Mouse (Mus musculus) regulatory T cell (primary cell): ENCODE measurements around the gene Lrguk.

Experiments
- in situ Hi-C: fragments of 300-600 bp; cut with MboI, MseI; formaldehyde crosslinking; loops from one replicate; pipeline ENCODE4 v1.15.1; 2025; ENCODE audit warnings: high pct_unique_total_duplicates

Lrguk gene

GRCm38 (mm10) chr6:34028933-34029745 lies at the start of gene Lrguk:
Lrguk (plus strand) TSS chr6:34029448.
- in situ Hi-C loops: no loop called here

- in situ Hi-C loops: loop anchor here (25.0 kb wide), 1 partner anchor 1645 kb away; no protein-coding TSS in a partner anchor
These were observed 46.5 kb upstream of the Lrguk start for GRCm38 (mm10) chr6:33982709-33983108.

GRCm38 (mm10) chr6:33987132-33987531 lies 42.1 kb upstream of the Lrguk start:
- in situ Hi-C loops: loop anchor here (25.0 kb wide), 1 partner anchor 1650 kb away; no protein-coding TSS in a partner anchor

- in situ Hi-C loops: loop anchor here (25.0 kb wide), 1 partner anchor 1655 kb away; no protein-coding TSS in a partner anchor
These were observed 36.8 kb upstream of the Lrguk start for GRCm38 (mm10) chr6:33992213-33993034.

GRCm38 (mm10) chr6:33993842-33994241 lies 35.4 kb upstream of the Lrguk start:
- in situ Hi-C loops: loop anchor here (25.0 kb wide), 1 partner anchor 1657 kb away; no protein-coding TSS in a partner anchor

- in situ Hi-C loops: loop anchor here (25.0 kb wide), 1 partner anchor 1661 kb away; no protein-coding TSS in a partner anchor
These were observed 30.7 kb upstream of the Lrguk start for GRCm38 (mm10) chr6:33998590-33998989.

- in situ Hi-C loops: loop anchor here (25.0 kb wide), 1 partner anchor 1662 kb away; no protein-coding TSS in a partner anchor
These were observed 29.7 kb upstream of the Lrguk start for GRCm38 (mm10) chr6:33999530-33999929.

GRCm38 (mm10) chr6:34000644-34001043 lies 28.6 kb upstream of the Lrguk start:
- in situ Hi-C loops: no loop called here

- in situ Hi-C loops: no loop called here
These were observed 26.2 kb upstream of the Lrguk start for GRCm38 (mm10) chr6:34003033-34003432.

- in situ Hi-C loops: no loop called here
These were observed 15.8 kb upstream of the Lrguk start for GRCm38 (mm10) chr6:34013469-34013868.

- in situ Hi-C loops: no loop called here
These were observed 439 bp downstream of the Lrguk start for GRCm38 (mm10) chr6:34029746-34030027.

GRCm38 (mm10) chr6:34034096-34034495 lies 4.8 kb downstream of the Lrguk start:
- in situ Hi-C loops: no loop called here

GRCm38 (mm10) chr6:34034577-34035461 lies 5.6 kb downstream of the Lrguk start:
- in situ Hi-C loops: no loop called here

- in situ Hi-C loops: no loop called here
These were observed 11.5 kb downstream of the Lrguk start for GRCm38 (mm10) chr6:34040624-34041235.

GRCm38 (mm10) chr6:34041589-34042280 lies 12.5 kb downstream of the Lrguk start:
- in situ Hi-C loops: no loop called here

- in situ Hi-C loops: no loop called here
These were observed 15.1 kb downstream of the Lrguk start for GRCm38 (mm10) chr6:34044228-34044811.

- in situ Hi-C loops: no loop called here
These were observed 15.7 kb downstream of the Lrguk start for GRCm38 (mm10) chr6:34044846-34045540.

- in situ Hi-C loops: no loop called here
These were observed 17.4 kb downstream of the Lrguk start for GRCm38 (mm10) chr6:34046551-34047186.

GRCm38 (mm10) chr6:34049433-34049832 lies 20.2 kb downstream of the Lrguk start:
- in situ Hi-C loops: no loop called here
